ENCODE assay signal across 11 mouse cellular contexts in the genomic region with DNA sequence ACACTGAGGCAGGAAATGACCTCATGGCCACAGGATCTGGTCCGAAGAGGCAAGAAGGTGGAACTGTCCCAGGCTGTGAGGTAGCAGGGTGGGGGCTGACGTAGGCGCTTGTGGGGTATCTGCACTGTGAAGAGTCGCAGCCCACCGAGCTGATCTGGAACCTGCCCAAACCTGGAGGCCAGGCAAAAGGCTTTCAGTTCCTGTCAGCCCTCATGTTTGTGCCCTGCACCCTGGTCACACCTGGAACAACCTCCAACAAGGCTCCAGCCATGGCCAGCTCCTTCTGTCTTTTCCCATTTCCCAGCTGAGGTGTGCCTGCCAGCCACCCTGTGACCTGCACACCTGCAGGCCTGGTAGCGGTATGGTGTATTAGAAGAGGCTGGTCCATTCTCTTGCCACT. TPM values are rescaled to one million over a fixed set of nuclear protein-coding genes. Genes with fewer than 3 reads are reported as not detected.
DNase-seq lines count a peak whose midpoint lies in the region; ATAC-seq lines count a peak whose summit lies in the region.
"Had no signal": no experiment of that assay in that cellular context is flagged by ENCODE, and none has a peak within 500 bp of the region (broad histone marks: within the 10 kb centered on the region; RNA-seq: fewer than 3 reads in every experiment).

No protein-coding gene starts in this region.

- no peak for DNase-seq in hindbrain, embryonic 10.5 days (ENCODE audit: low spot score)
- DNase-seq in testis, postnatal 10 days (ENCODE audit: low spot score): peak; percentile 43
- DNase-seq in testis, postnatal 14 days (ENCODE audit: low spot score): no peak
- no peak for DNase-seq in left cerebral cortex, adult 9 months (ENCODE audit: low spot score in 2 of 2)
- no peak for DNase-seq in heart, adult 18-20 months
- DNase-seq: cerebellum, postnatal 36 days had no signal

- H3K27me3 ChIP-seq in hindbrain, embryonic 10.5 days (ENCODE audit: insufficient read depth, poor library complexity, severe bottlenecking): peaks cover 7% of the 10 kb centered on the region; the same call in 1 of the 2 replicates
- no peaks in the 10 kb centered on the region; the same call in 1 of the 2 replicates for H3K27me3 ChIP-seq in hindbrain, embryonic 12.5 days
- H3K27me3 ChIP-seq in liver, embryonic 16.5 days (ENCODE audit: control insufficient read depth, insufficient read depth, low read depth, low read length): no peaks in the 10 kb centered on the region
- H3K27me3 ChIP-seq: limb, embryonic 12.5 days had no signal

- no peak for ATAC-seq in hindbrain, embryonic 12.5 days (ENCODE audit: low FRiP score)
- ATAC-seq in liver, embryonic 16.5 days (ENCODE audit: low read depth): no peak
- ATAC-seq in granulocyte monocyte progenitor cell, adult 5-6 weeks (replicated peaks; ENCODE audit: poor library complexity, severe bottlenecking): no peak

- H3K27ac ChIP-seq in hindbrain, embryonic 10.5 days: no peak overlapping the region
- H3K27ac ChIP-seq in hindbrain, embryonic 12.5 days: no peak overlapping the region
- H3K27ac ChIP-seq in liver, embryonic 16.5 days (ENCODE audit: low read length): no peak overlapping the region
- H3K27ac ChIP-seq: limb, embryonic 12.5 days had no signal

- no peaks in the 10 kb centered on the region for H3K9me3 ChIP-seq in hindbrain, embryonic 10.5 days
- no peaks in the 10 kb centered on the region for H3K9me3 ChIP-seq in hindbrain, embryonic 12.5 days (replicated peaks)
- no peaks in the 10 kb centered on the region for H3K9me3 ChIP-seq in liver, embryonic 16.5 days (replicated peaks; ENCODE audit: control insufficient read depth, low read length)
- H3K9me3 ChIP-seq: limb, embryonic 12.5 days had no signal

- no peak overlapping the region for H3K9ac ChIP-seq in hindbrain, embryonic 12.5 days
- no peak overlapping the region for H3K9ac ChIP-seq in liver, embryonic 16.5 days (ENCODE audit: low read depth, low read length)

- H3K36me3 ChIP-seq in hindbrain, embryonic 10.5 days: peaks cover 51% of the 10 kb centered on the region
- peaks cover 47% of the 10 kb centered on the region for H3K36me3 ChIP-seq in hindbrain, embryonic 12.5 days
- H3K36me3 ChIP-seq in liver, embryonic 16.5 days (ENCODE audit: control insufficient read depth, insufficient read depth): peaks cover 27% of the 10 kb centered on the region

- 95% methylated on average over 6 of the region's 6 CpGs for WGBS in hindbrain, embryonic 10.5 days
- 95% methylated on average over 6 of the region's 6 CpGs for WGBS in hindbrain, embryonic 12.5 days
- 80% methylated on average over 6 of the region's 6 CpGs for WGBS in liver, embryonic 16.5 days (ENCODE audit: insufficient replicate concordance)

- peaks cover 26% of the 10 kb centered on the region for H3K4me1 ChIP-seq in hindbrain, embryonic 10.5 days (replicated peaks)
- peaks cover 22% of the 10 kb centered on the region for H3K4me1 ChIP-seq in hindbrain, embryonic 12.5 days
- H3K4me1 ChIP-seq in liver, embryonic 16.5 days (ENCODE audit: control insufficient read depth, low read depth, low read length): peaks cover 25% of the 10 kb centered on the region

- no peak overlapping the region for H3K4me2 ChIP-seq in hindbrain, embryonic 12.5 days (replicated peaks)
- peak overlapping the region; percentile 42 for H3K4me2 ChIP-seq in liver, embryonic 16.5 days (ENCODE audit: low read depth, low read length)

- H3K4me3 ChIP-seq in hindbrain, embryonic 10.5 days: peak overlapping the region; percentile 20; the same call in 1 of the 2 replicates
- H3K4me3 ChIP-seq in hindbrain, embryonic 12.5 days: no peak overlapping the region
- no peak overlapping the region for H3K4me3 ChIP-seq in liver, embryonic 16.5 days (ENCODE audit: low read depth, low read length)

RNA-seq across cellular contexts. Expression of a gene that starts 2.3 kb away (rescaled TPM):
- polyA plus RNA-seq in hindbrain, embryonic 10.5 days (2016; fragmentation: Nextera tagmentation; extraction: Ambion mirVana): 147 and 152 TPM in 2 replicates
- polyA plus RNA-seq in hindbrain, embryonic 12.5 days (2016; fragmentation: Nextera tagmentation; extraction: Ambion mirVana): 120 and 127 TPM in 2 replicates
- 92.0 and 102 TPM in 2 replicates for polyA plus RNA-seq in liver, embryonic 16.5 days (2015; fragmentation: Nextera tagmentation; extraction: Ambion mirVana)
- 103 and 127 TPM in 2 replicates for total RNA-seq in granulocyte monocyte progenitor cell, adult 5-6 weeks (2014; fragmentation: Nextera tagmentation)
- 42.7 and 67.9 TPM in 2 replicates for total RNA-seq in granulocyte monocyte progenitor cell, adult 5-6 weeks (2017)
- total RNA-seq in heart, adult 18-20 months (2021): 10 to 100 TPM; 84.3 to 84.7 TPM

RNA-seq across cellular contexts. Expression of a gene that starts 10.6 kb away (rescaled TPM):
- polyA plus RNA-seq in hindbrain, embryonic 10.5 days (2016; fragmentation: Nextera tagmentation; extraction: Ambion mirVana): not detected in 2 replicates
- polyA plus RNA-seq in hindbrain, embryonic 12.5 days (2016; fragmentation: Nextera tagmentation; extraction: Ambion mirVana): not detected in 2 replicates
- 0.02 and 0.07 TPM in 2 replicates for polyA plus RNA-seq in liver, embryonic 16.5 days (2015; fragmentation: Nextera tagmentation; extraction: Ambion mirVana)
- total RNA-seq in granulocyte monocyte progenitor cell, adult 5-6 weeks (2014; fragmentation: Nextera tagmentation): not detected in 2 replicates
- total RNA-seq in granulocyte monocyte progenitor cell, adult 5-6 weeks (2017): not detected in 2 replicates
- total RNA-seq in heart, adult 18-20 months (2021): 1 to 10 TPM; 1.5 to 2.8 TPM
- total RNA-seq: hematopoietic stem cell, adult 5-6 weeks had no signal
- polyA plus RNA-seq: limb, embryonic 12.5 days had no signal

RNA-seq across cellular contexts. Expression of a gene that starts 12.5 kb away (rescaled TPM):
- polyA plus RNA-seq in hindbrain, embryonic 10.5 days (2016; fragmentation: Nextera tagmentation; extraction: Ambion mirVana): 3.7 and 6.7 TPM in 2 replicates
- 12.4 and 14.2 TPM in 2 replicates for polyA plus RNA-seq in hindbrain, embryonic 12.5 days (2016; fragmentation: Nextera tagmentation; extraction: Ambion mirVana)
- polyA plus RNA-seq in liver, embryonic 16.5 days (2015; fragmentation: Nextera tagmentation; extraction: Ambion mirVana): 3.1 and 3.2 TPM in 2 replicates
- total RNA-seq in granulocyte monocyte progenitor cell, adult 5-6 weeks (2014; fragmentation: Nextera tagmentation): not detected in 2 replicates
- 0.62 TPM in 1 of 2 replicates, not detected in the other for total RNA-seq in granulocyte monocyte progenitor cell, adult 5-6 weeks (2017)
- under 1 TPM; 0.59 to 0.84 TPM for total RNA-seq in heart, adult 18-20 months (2021)
- total RNA-seq: hematopoietic stem cell, adult 5-6 weeks had no signal

RNA-seq across cellular contexts. Expression of a gene that starts 36.7 kb away (rescaled TPM):
- 7.2 and 8.0 TPM in 2 replicates for polyA plus RNA-seq in hindbrain, embryonic 10.5 days (2016; fragmentation: Nextera tagmentation; extraction: Ambion mirVana)
- 5.6 and 7.1 TPM in 2 replicates for polyA plus RNA-seq in hindbrain, embryonic 12.5 days (2016; fragmentation: Nextera tagmentation; extraction: Ambion mirVana)
- polyA plus RNA-seq in liver, embryonic 16.5 days (2015; fragmentation: Nextera tagmentation; extraction: Ambion mirVana): 31.7 and 36.0 TPM in 2 replicates
- 84.7 and 111 TPM in 2 replicates for total RNA-seq in granulocyte monocyte progenitor cell, adult 5-6 weeks (2014; fragmentation: Nextera tagmentation)
- 66.4 and 80.2 TPM in 2 replicates for total RNA-seq in granulocyte monocyte progenitor cell, adult 5-6 weeks (2017)
- 10 to 100 TPM; 27.1 to 28.5 TPM for total RNA-seq in heart, adult 18-20 months (2021)

RNA-seq across cellular contexts. Expression of a gene that starts 44.7 kb away (rescaled TPM):
- polyA plus RNA-seq in hindbrain, embryonic 10.5 days (2016; fragmentation: Nextera tagmentation; extraction: Ambion mirVana): 85.1 and 87.4 TPM in 2 replicates
- polyA plus RNA-seq in hindbrain, embryonic 12.5 days (2016; fragmentation: Nextera tagmentation; extraction: Ambion mirVana): 121 and 122 TPM in 2 replicates
- 37.2 and 39.1 TPM in 2 replicates for polyA plus RNA-seq in liver, embryonic 16.5 days (2015; fragmentation: Nextera tagmentation; extraction: Ambion mirVana)
- total RNA-seq in granulocyte monocyte progenitor cell, adult 5-6 weeks (2014; fragmentation: Nextera tagmentation): 78.8 and 147 TPM in 2 replicates
- total RNA-seq in granulocyte monocyte progenitor cell, adult 5-6 weeks (2017): 124 and 152 TPM in 2 replicates
- total RNA-seq in heart, adult 18-20 months (2021): 10 to 100 TPM; 14.2 to 16.9 TPM
